Mouse (Mus musculus) T-helper 1 cell (primary cell): ENCODE data around the gene Rbpj.

Experiments used
- in situ Hi-C: fragments of 300-600 bp; cut with MboI, MseI; formaldehyde crosslinking; loops from one replicate; pipeline ENCODE4 v1.15.1; 2025; ENCODE audit warnings: high pct_unique_total_duplicates

The Rbpj gene

DNA sequence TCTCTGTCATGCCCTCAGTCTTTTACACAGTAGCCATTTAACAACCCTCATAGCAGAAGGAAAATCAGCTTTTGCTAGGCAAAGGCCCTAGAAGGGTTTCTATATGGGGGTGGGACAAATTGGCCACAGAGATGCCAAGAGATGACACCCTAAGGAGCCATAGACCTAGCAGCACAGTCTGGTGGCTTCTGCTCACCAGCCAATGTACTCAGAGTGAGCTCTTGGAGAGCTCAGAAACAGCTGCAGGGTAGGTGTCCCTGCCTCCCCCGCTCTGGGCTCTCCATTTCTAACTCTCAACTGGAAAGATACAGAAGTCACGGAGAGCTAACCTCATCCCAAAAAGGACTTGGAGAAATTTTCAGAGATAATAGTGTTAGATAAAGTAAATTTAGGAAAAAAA lies 44.0 kb downstream of the Rbpj start:
- in situ Hi-C loops = no loop called here

DNA sequence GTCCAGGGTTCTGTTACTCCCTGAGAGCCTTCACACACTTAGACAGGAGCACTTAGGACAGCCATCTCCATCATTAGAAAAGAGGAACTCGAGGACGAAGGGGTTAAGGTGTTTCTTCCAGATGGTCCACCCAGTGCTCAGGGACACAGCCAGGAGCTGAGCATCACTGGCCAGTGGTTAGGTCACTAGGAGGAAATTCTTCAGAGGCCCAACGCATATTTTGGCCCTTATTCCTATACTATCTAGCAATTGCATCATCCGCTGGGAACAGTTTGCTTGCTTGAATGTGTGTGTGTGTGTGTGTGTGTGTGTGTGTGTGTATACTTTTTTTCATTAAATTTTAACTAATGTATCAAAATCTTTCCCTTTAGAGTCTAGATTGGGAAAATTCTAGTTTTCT lies 45.5 kb downstream of the Rbpj start:
- in situ Hi-C loops = no loop called here

DNA sequence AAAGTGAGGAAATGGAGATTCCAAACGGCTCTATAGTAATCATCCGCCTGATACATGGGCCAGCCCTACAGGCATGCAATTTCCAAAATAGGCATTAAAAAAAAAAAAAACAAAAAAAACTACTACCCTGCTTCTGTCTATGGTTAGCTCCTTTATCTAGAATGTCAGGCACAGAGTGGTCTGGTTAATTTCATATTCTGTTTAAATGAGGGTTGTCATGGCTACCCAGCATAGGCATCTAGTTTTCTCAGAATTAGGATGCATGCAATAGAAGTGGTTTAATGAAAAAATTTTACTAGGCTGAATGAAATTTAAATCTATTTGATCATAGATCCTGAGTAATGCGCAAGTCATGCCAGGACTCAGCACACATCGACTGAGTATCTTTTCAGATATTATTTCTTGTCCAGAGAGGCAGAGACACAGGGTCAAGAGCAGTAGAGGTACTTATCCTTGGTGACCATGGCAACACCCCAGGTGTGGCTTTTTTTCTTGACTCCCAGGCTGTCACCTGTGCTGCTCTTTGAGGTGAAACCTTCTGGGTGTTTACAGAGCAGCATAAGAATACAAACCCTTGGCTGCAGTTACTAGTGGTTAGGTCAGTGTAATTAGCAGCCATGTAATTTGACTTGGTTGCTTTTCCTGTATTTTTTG lies 49.1 kb downstream of the Rbpj start:
- in situ Hi-C loops = no loop called here

DNA sequence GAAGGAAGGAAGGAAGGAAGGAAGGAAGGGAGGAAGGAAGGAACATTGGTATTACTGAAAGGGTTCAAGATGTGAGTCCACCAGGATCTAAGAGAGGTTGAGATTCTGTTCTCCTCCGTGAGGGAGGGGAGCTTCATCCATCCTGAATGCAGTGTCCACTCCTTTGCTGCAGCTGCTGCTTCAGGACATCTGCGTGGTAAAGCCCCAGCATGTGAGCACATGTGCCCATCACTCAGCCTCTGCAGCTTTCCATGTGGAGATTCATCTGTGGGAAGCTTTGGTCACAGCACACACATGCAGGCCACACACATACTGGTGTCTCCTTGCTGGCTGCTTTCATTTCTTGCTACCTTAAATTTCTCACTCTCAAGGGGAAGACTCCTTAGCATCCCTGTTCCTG lies 50.5 kb downstream of the Rbpj start:
- in situ Hi-C loops = no loop called here

DNA sequence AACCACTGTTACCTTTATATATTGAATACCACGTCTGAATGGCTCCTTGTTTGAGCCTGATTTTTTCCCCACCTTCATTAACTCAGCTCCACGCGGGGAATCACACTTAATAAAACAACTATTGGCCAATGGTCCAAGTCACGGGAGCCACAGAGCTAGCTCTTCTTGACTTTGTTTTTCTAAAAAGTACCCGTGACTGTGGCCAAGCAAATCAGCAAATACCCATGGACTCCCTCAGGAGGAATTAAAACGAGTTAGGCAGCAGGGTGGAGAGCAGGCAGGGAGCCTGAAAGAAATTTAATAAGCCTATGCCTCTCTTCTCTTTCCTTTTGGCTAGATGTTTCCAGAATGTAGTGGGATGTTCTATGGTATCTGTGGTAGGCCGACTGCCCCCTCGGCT lies 51.9 kb downstream of the Rbpj start:
- in situ Hi-C loops = no loop called here

DNA sequence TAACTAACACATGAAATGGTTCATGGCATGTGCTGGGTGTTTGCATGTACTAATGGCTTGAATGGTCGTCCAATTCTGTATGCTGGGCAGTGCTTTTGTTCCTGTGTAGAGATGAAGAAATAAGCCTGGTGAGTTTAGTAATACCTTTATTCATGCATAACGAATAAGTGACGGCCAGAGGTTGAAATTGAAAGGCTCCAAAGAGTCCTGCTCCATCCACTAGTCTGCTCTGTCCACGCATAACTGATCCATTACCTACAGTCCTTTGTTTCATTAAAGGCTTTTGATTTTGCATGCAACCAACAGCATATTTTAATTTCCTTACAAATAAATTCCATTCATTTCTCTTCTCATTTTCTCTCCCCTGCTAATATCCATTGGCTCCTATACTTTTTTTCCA lies 53.2 kb downstream of the Rbpj start:
- in situ Hi-C loops = no loop called here

DNA sequence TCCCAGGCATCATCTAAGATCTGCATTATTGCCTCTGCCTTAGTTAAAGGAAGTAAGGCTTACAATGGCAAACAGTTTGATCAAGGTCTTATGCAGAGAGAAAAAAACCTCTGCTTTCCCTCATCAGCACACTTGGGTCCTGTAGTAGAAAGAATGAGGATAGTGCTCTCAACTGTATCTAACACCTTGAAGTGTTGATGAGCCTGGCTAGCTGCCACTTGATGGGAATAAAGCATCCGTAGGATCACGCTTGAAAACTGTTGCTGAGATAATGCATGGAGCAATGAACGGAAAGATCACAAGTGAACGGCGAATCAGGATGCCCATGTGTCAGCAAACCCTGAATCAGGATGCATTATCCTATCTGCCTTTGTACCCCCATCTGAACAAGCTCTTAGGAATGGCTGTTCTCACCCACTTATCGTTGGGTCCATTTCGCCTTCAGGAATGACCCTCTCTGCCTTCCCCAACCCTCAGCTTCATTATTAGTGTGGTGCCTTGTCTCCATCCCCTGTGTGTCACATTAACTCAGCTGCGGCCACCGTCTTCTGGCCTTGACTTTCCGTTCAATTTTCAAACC lies 54.1 kb downstream of the Rbpj start:
- in situ Hi-C loops = no loop called here

DNA sequence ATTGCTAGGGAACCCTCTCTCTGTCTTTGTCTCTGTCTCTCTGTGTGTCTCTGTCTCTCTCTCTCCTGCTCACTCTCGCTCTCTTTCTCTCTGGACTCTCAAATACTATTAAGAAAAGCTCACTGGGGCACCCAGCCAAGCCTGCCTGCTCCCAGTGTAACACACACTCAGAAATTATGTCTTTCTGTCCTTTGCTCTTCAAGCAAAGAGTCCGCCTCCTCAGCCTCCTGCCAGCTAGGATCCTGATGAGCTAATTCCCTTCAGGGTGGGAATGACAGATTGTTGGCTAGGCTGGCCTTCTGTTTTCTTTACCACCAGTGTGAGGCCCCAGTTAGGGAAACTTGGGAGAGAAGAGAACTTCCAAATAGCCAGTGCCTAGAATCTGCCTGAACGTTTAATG lies 57.1 kb downstream of the Rbpj start:
- in situ Hi-C loops = no loop called here

DNA sequence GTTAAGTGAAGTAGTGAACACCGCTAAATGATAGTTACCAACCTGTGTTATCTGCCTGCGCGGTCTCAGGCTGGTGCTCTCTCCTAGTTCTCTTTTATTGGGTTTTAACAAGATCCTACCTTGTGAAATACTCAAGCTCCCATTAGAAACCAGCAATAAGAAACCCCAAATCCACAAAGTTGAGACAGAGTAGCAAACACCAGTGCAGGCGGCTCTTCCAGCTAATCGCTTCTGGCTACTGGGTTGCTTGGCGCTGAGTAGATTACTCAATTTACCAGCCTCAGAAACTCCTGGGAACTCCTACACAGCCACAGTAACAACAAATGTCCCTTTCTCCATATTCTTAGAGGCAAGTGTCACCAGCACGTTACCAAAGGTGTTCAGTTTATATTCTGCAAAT lies 58.2 kb downstream of the Rbpj start:
- in situ Hi-C loops = no loop called here

DNA sequence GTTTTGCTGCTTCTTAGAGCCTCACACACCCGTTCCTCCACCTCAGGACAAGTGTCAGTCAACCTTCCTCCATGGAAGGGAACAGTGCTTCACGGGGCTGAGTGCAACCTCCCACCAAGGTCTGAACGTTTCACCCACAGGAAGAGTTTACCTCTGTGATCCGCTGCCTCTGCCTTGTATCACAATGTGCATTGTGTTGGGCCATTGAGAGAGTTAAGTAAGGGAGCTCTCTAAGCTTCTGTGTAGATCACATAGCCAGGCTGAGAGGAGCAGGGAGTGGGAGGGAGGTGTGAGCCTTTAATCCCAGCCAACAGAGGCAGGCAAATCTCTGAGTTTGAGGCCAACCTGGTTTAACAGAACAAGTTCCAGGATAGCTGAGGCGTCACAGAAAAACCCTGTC lies 58.9 kb downstream of the Rbpj start:
- in situ Hi-C loops = no loop called here

DNA sequence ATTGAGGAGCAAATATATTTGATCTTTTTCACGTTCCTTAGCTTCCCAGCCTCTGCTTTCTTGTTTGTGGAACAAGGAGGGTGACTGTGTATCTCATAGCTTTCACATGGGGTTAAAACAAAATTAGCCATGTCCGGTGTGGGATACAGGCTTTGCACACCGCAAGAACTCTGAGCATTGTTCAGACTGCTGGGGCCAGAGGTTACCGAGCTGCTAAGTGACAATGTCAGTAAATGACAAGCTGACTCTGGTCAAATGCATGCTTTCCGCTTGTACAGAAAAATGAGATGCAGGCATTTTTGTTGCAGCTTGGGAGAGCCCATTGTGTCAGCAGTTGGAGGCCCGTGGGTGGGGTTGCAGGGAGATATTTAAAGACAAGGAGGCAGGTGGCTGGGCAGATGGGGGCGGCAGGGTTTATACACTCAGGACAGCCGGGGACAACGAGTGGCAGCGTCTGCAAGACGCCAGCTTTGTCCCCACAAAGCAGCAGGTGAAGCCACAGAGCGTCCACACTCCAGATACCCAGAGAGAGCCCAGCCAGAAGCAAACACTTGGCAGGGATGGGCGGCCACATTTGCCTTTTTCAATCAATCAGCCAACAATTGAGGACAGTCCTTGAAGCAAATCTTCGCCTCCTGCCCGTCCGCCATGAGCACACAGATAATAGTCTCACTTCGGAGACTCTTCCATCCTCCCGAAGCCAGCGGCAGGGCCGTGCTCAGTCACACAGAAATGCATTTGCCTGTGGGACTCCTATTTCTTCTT lies 59.5 kb downstream of the Rbpj start:
- in situ Hi-C loops = no loop called here

DNA sequence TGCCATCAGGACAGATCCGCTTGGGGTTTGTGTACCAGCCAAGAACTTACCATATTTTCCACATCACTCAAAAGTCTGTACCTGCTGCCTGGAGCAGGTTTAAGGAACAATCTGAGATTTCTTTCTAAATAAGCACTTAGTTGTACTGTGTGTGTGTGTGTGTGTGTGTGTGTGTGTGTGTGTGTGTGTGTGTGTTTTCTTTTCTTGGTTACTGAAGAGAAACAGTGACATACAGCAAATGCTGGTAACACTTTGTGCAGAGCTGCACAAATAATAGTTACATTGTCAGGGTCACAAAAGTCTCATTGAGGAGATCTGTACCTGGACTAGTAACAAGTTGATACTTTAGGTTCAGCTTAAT lies 60.1 kb downstream of the Rbpj start:
- in situ Hi-C loops = no loop called here

DNA sequence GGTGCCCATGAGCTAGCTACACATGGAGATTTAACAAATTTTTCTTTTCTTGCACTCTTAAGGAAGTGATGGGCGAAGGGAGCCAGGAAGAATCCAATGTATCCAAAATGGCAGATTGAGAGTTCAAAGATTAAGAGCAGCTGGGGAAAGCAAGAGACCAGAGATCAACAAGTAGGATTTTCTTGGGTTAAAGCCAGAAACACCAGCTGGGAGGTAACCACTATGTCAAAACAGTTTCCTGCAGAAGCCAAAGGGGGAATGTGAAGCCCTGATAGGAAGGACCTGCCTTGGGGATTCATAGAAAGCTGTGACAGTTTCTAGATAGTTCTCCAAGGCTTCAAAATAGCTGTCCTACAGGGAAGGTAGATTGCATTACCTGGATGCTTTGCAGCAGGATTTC lies 63.9 kb downstream of the Rbpj start:
- in situ Hi-C loops = no loop called here

DNA sequence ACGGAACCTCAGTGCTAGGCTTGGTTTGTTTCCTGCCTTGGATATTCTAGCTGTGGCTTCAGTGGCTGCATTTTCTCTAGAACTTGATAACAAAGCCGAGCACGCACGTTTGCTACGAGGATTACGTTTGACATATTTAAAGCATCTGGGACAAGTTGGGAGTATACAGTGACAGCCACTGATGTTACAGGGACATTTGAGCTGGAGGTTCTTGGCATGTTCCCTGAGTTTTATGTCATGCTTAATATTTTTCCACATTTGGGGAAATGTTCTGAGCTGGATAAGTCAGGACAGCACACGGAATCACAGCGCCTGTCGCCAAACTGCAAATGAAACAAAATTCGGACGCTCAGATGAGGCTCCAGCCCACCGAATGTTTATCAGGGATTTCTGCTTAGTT lies 69.1 kb downstream of the Rbpj start:
- in situ Hi-C loops = loop anchor here (5.0 kb wide), 2 partner anchors 43 to 57 kb away; no protein-coding TSS in a partner anchor

DNA sequence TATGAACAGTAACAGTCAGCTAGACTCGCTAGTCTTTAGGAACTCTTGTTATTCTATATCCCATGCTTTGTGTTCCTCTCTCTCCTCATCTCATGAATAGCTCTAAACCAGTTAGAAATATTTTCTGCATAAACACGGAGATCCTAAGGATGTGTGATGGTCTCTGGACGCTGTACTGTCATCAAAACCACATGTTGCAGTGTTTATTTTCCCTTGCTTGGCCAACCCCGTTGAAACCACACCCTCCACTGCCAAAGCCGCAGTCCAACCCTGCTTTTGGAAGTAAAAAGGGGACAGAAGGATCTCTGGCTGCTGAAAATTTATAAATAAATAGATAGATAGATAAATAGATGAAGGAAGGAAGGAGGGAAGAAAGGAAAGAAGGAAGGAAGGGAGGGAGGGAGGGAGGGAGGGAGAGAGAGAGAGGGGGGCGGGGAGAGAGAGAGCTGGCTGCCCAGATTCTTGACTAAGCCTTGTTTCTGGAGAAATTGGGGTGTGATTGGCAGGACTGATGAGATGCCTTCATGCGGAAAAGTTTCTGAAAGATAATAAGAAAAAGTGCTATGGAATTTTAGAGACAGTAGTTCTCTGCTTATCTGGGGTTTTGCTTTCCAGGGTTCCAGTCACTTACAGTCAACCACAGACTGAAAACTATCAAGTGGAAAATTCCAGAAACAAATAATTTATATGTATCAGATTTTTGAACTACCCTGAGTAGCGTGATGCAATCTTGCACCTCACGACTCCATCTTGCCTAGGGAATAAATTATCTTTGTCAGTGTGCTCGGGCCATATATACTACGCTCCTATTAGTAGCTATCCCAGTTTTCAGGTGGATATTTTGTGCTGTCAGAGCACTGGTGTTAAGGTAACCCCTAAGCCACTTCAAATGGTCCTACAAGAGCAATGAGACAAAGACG lies 70.9 kb downstream of the Rbpj start:
- in situ Hi-C loops = loop anchor here (5.0 kb wide), 2 partner anchors 45 to 55 kb away; no protein-coding TSS in a partner anchor

DNA sequence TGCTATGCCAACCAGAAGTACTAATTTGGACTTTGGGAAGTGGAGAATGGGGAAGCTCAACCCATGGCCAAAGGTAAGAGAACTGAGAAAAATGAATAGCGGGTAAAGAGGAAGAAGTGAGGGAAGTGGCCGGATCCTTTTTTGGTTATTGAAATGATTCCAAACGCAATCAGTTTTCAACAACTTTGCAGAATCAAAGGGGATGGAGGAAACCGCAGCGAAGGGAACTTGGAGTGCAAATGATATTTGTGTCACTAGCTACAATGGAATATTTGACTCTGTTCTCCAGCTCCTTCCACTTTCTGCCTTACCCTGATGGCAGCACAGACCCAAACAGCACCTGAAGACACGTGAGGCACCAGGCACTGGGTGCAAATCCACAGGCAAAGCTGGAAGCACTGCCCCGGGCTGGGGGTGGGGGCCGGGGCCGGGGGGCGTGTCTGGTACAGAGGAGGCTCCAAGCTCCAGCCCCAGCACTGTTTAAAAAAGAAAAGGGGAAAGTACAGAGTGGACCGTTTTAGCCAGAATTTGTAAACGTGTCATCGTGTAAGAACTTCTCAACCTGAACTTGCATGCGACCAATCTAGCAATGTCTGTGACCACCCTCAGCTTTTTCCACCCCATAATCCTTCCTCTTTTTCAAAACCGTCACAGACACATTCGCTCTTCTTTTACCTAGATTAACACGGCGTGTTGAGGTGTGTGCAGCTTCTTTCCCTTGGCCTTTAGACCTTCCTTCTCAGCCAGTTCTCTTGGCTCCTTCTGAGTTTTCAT lies 74.1 kb downstream of the Rbpj start:
- in situ Hi-C loops = loop anchor here (5.0 kb wide), 2 partner anchors 48 to 52 kb away; no protein-coding TSS in a partner anchor

DNA sequence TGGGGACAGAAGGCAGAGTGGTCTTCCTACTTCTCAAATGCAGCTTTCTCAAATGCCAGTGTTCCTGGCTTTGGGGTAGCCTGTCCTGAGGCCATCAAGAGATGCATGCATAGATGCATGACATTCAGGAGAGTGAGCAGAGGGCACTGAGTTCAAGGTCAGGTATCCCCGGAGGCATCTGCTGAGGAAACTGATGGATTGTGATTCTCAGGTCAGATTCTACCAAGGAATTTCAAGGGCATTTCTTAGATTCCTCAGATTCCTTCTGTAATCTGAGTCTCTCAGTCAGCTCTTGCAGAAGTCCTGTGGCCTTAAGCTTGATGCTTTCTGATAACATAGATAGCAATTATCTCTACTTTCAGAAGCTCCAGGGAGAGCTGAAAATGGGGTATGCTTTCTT lies 76.1 kb downstream of the Rbpj start:
- in situ Hi-C loops = no loop called here

DNA sequence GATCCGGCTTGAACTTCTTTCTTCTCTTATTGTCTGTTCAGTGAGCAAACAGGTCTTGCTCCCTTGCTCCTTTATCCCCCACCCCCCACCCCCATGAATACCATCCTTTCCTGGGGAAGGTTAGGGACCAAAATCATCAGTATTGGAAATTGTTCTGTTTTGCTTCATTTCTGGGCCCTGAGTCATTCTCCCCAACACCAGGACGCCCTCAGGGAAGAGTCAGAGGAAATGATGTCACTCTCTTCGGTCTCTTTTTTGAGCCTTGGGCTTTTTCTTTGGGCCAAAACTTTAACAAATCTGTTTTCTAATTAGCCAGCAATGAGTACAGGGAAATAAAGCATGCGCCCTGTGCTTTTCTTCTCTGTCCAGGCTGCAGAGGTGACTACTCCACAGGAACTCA lies 77.4 kb downstream of the Rbpj start:
- in situ Hi-C loops = no loop called here

DNA sequence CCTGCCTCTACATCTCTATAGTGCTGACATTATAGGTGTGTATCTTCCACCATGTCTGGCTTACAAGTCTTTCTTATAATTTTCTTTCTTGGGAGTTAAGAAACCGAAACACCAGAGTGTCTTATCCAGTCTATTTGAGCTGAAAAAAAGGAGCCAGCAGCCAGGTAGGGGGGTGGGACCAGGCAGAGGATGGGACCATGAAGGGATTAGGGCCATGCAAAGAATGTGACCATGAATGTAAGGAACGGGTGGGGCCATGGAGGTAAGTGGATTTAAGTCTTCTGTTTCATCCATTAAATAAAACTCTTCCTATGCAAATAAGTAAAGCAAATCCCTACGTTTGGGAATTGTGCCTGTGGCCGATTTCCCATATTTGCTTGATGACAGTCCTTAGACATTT lies 78.0 kb downstream of the Rbpj start:
- in situ Hi-C loops = no loop called here

DNA sequence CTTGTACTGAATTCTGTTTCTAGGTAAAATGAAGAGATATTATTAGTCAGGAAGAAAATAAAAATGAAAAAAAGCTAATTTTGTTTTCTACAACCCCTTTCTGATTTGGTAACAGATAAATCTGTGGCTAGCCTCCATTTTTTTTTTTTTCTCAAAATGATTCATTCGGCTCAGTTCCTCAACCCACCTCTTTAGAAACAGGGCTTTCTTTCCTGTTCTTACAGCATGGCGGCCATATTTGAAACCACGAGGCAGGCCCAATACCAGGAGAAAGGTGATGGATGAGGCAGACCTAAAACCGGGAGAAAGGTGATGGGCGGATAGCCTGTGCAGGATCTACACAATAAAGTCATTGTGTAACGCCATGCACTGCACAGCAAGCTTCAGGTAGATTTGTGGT lies 80.5 kb downstream of the Rbpj start:
- in situ Hi-C loops = no loop called here

DNA sequence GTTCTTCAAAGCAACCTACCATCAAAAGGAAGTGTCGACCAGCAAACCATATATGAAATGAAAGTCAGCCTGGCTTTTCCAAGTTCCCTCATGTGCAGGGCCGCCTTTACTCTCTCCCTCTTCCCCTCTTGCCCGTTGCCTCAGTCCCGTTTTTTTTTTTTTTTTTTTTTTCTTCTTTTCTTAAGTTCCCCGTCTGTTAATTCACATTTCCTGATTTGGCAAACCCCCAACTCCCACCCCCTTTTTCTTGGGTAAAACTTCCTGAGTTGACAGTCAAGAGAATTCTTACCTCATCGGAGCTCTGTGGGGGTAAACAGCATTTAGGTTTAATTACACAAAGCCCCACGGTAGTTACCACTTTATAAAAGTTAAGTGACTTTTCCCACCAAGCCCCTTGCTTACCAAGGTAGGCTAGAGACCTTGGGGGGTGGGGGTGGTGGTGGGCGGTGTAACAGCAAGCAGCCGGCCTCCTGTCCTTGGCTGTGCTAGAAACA lies 81.1 kb downstream of the Rbpj start:
- in situ Hi-C loops = no loop called here
